Comparison of ENCODE assay signal across 28 mouse cellular contexts in the genomic region with DNA sequence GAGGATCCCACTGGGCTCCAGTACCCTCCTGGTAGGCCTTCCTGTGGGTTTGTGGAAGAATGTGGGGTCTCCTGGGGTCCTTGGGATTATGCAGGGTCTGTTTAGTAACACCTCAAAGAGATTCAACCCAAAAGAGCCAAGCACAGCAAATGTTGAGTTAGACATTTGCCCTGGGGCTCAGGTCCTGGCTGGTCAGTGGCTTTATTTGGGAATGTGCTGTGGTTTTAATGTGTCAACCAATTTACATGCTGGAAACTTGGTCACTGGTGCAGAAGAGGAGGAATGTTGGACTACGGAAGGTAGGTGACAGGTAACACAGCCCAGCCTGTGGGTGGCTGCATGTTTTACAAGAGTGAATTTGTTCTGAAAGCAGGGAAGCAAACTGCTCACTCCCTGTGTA. TPM values are rescaled to one million over a fixed set of nuclear protein-coding genes. Genes with fewer than 3 reads are reported as not detected.
A peak's percentile ranks its signal among the peaks of the same experiment; 100 is the strongest.
DNase-seq lines count a peak whose midpoint lies in the region; ATAC-seq and TF ChIP-seq lines count a peak whose summit lies in the region.
"Had no signal": no experiment of that assay in that cellular context is flagged by ENCODE, and none has a peak within 500 bp of the region (broad histone marks: within the 10 kb centered on the region; RNA-seq: fewer than 3 reads in every experiment).

No protein-coding gene starts in this region.

- TF ChIP-seq CTCF in Patski (IDR thresholded peaks at IDR 0.05), result no peak

- in situ Hi-C loops in Patski (cut with MboI; ENCODE audit: low pct_unique_long_range_greater_than_20kb), result no loop called here

- peaks cover 7% of the 10 kb centered on the region; the same call in 1 of the 2 replicates for H3K9me3 ChIP-seq in kidney, embryonic 15.5 days (replicated peaks)
- H3K9me3 ChIP-seq: forebrain, embryonic 13.5 days; heart, embryonic 15.5 days; hindbrain, embryonic 12.5 days; hindbrain, embryonic 15.5 days had no signal

- POLR2A ChIA-PET in Patski (lab: Charles Lee), result no interaction called here

- H3K9ac ChIP-seq in kidney, embryonic 15.5 days, result no peak overlapping the region
- H3K9ac ChIP-seq: forebrain, embryonic 13.5 days; heart, embryonic 12.5 days; heart, embryonic 15.5 days; hindbrain, embryonic 12.5 days; hindbrain, embryonic 15.5 days had no signal

- CTCF ChIA-PET in Patski (lab: Charles Lee), result no interaction called here

- peaks cover 11% of the 10 kb centered on the region for H3K4me1 ChIP-seq in kidney, embryonic 15.5 days

- H3K4me3 ChIP-seq in kidney, embryonic 15.5 days (replicated peaks), result no peak overlapping the region
- H3K4me3 ChIP-seq: forebrain, embryonic 10.5 days; forebrain, embryonic 13.5 days; heart, embryonic 12.5 days; heart, embryonic 15.5 days; hindbrain, embryonic 12.5 days; hindbrain, embryonic 15.5 days had no signal

- no peak for ATAC-seq in kidney, embryonic 15.5 days (replicated peaks; ENCODE audit: low FRiP score)
- ATAC-seq in Patski, result peak; percentile 50
- ATAC-seq: forebrain, embryonic 13.5 days; forebrain, embryonic 16.5 days had no signal

- 91% methylated on average over 1 of the region's 1 CpGs for WGBS in kidney, embryonic 15.5 days

- no peak overlapping the region for H3K4me2 ChIP-seq in kidney, embryonic 15.5 days
- H3K4me2 ChIP-seq: forebrain, embryonic 13.5 days; heart, embryonic 12.5 days; heart, embryonic 15.5 days; hindbrain, embryonic 12.5 days; hindbrain, embryonic 15.5 days had no signal

- intact Hi-C loops in heart, postnatal 10 days (cut with DNase I), result no loop called here

- DNase-seq in heart, adult 11 months, result peak; percentile 74
- DNase-seq in heart, postnatal 10 days, result no peak
- DNase-seq in kidney, adult 18-20 months, result peak; percentile 60
- DNase-seq in Patski (ENCODE audit: low read depth, low spot score), result no peak
- peak; percentile 65 for DNase-seq in kidney, postnatal 14 days
- DNase-seq in adipocyte (ENCODE audit: low spot score), result no peak
- DNase-seq in adrenal gland, postnatal 10 days, result no peak
- DNase-seq: adrenal gland, adult 2 months; adrenal gland, postnatal 25 days; cerebellum, adult 11-12 months; cerebellum, adult 8-10 months; cerebellum, postnatal 10 days; cerebellum, postnatal 36 days; gastrocnemius, postnatal 10 days; gastrocnemius, postnatal 36 days; heart, postnatal 14 days had no signal

- no peak overlapping the region for H3K27ac ChIP-seq in kidney, embryonic 15.5 days
- H3K27ac ChIP-seq: forebrain, embryonic 10.5 days; forebrain, embryonic 13.5 days; heart, embryonic 15.5 days; hindbrain, embryonic 12.5 days; hindbrain, embryonic 15.5 days had no signal

- peaks cover 34% of the 10 kb centered on the region for H3K36me3 ChIP-seq in kidney, embryonic 15.5 days

- no peaks in the 10 kb centered on the region for H3K27me3 ChIP-seq in kidney, embryonic 15.5 days
- no peaks in the 10 kb centered on the region for H3K27me3 ChIP-seq in Patski
- H3K27me3 ChIP-seq: forebrain, embryonic 13.5 days; heart, embryonic 12.5 days; heart, embryonic 15.5 days; hindbrain, embryonic 12.5 days; hindbrain, embryonic 15.5 days had no signal

RNA-seq across cellular contexts. Expression of a gene that starts 6.5 kb away (rescaled TPM):
- total RNA-seq in heart, postnatal 10 days (2021), result 10 to 100 TPM; 26.2 to 34.2 TPM
- 148 and 167 TPM in 2 replicates for polyA plus RNA-seq in kidney, embryonic 15.5 days (2015; fragmentation: Nextera tagmentation; extraction: Ambion mirVana)
- 64.4 TPM for polyA plus RNA-seq in Patski (2021)
- 10 to 100 TPM; 53.9 to 70.4 TPM for total RNA-seq in adrenal gland, postnatal 10 days (2021)

RNA-seq across cellular contexts. Expression of a gene that starts 6.9 kb away (rescaled TPM):
- 100 to 1,000 TPM; 455 to 461 TPM for total RNA-seq in heart, postnatal 10 days (2021)
- 268 and 275 TPM in 2 replicates for polyA plus RNA-seq in kidney, embryonic 15.5 days (2015; fragmentation: Nextera tagmentation; extraction: Ambion mirVana)
- polyA plus RNA-seq in Patski (2021), result 557 TPM
- 100 to 1,000 TPM; 417 to 451 TPM for total RNA-seq in adrenal gland, postnatal 10 days (2021)

RNA-seq across cellular contexts. Expression of a gene that starts 18.6 kb away (rescaled TPM):
- total RNA-seq in heart, postnatal 10 days (2021), result 100 to 1,000 TPM; 122 to 125 TPM
- 14.8 and 15.3 TPM in 2 replicates for polyA plus RNA-seq in kidney, embryonic 15.5 days (2015; fragmentation: Nextera tagmentation; extraction: Ambion mirVana)
- 96.1 TPM for polyA plus RNA-seq in Patski (2021)
- total RNA-seq in adrenal gland, postnatal 10 days (2021), result 10 to 100 TPM; 71.0 to 97.4 TPM

RNA-seq across cellular contexts. Expression of a gene that starts 22.1 kb away (rescaled TPM):
- not detected for total RNA-seq in heart, postnatal 10 days (2021)
- polyA plus RNA-seq in kidney, embryonic 15.5 days (2015; fragmentation: Nextera tagmentation; extraction: Ambion mirVana), result 2.0 and 3.1 TPM in 2 replicates
- polyA plus RNA-seq in Patski (2021), result 7.6 TPM
- total RNA-seq in adrenal gland, postnatal 10 days (2021), result 1 to 10 TPM; 1.2 to 1.7 TPM
- total RNA-seq: adrenal gland, postnatal 25 days; gastrocnemius, adult 18-20 months; gastrocnemius, postnatal 10 days; gastrocnemius, postnatal 36 days; heart, adult 8-10 months; heart, postnatal 14 days; hematopoietic stem cell, adult 5-6 weeks had no signal
- polyA plus RNA-seq: adrenal gland, adult 2 months; forebrain, embryonic 13.5 days; hindbrain, embryonic 12.5 days had no signal

RNA-seq across cellular contexts. Expression of a gene that starts 31.3 kb away (rescaled TPM):
- under 1 TPM in 1 of 2 experiments, not detected in 1; 0.27 TPM for total RNA-seq in heart, postnatal 10 days (2021)
- polyA plus RNA-seq in kidney, embryonic 15.5 days (2015; fragmentation: Nextera tagmentation; extraction: Ambion mirVana), result 0.14 and 0.45 TPM in 2 replicates
- polyA plus RNA-seq in Patski (2021), result 7.6 TPM
- total RNA-seq in adrenal gland, postnatal 10 days (2021), result under 1 TPM; 0.30 to 0.73 TPM
- total RNA-seq: gastrocnemius, adult 18-20 months; gastrocnemius, postnatal 10 days; gastrocnemius, postnatal 36 days; granulocyte monocyte progenitor cell, adult 5-6 weeks; heart, adult 8-10 months; hematopoietic stem cell, adult 5-6 weeks had no signal
- polyA plus RNA-seq: adrenal gland, adult 2 months; forebrain, embryonic 13.5 days had no signal

Comparison
In these comparisons a context has a peak if more than half of its experiments do, and no peak if none do; other contexts are left out.
1. DNase-seq: peak in heart, adult 11 months (single experiment), kidney, adult 18-20 months (single experiment) and kidney, postnatal 14 days (single experiment); none in heart, postnatal 10 days (0 of 2), Patski (single experiment), adipocyte (single experiment) and adrenal gland, postnatal 10 days (single experiment).